Mouse (Mus musculus) mature B cell (primary cell): Measurements from ENCODE around the gene Cdr1.

ENCODE experiments used
- in situ Hi-C: fragments of 300-500 bp; cut with MboI; formaldehyde crosslinking; loops from 2 replicates; pipeline ENCODE4 v1.14.3; 2019

Cdr1 gene

GRCm38 (mm10) chrX:61185458-61185857 lies at the start of gene Cdr1:
Gene Cdr1, minus strand, starts transcription at chrX:61185558.
- in situ Hi-C loops: no loop called here

DNA sequence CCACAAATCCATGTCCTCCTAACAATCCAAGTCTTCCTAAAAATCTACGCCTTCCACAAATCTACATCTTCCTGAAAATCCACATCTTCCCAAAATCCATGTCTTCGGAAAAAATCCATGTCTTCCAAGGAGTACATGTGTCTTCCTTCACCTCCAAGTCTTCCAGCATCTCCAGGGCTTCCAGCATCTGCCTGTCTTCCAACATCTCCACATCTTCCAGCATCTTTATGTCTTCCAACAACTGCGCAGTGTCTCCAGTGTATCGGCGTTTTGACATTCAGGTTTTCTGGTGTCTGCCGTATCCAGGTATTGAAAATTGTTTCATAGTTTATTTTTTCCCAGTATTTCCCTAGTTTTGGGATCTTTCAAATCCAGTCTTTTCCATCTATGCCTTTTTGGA lies 511 bp upstream of the Cdr1 start:
- in situ Hi-C loops: no loop called here

DNA sequence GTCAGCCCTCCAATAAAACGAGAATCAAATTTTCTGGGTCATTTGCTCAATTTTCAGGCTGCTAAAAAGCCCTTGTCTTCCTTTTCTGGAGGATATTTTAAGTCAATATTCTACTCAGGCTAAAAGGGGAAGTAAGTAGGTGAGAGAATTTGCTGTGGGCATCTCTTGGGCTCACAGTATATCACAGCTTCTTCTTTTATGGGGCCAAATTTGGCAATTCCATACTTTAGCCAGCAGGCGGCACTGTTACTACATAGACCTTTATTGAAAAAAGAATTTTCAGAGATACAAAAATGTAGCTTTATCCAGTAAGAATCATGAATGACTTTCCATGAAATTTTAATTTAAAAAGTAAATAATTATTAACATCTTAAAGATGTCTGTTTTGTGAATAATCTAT lies 18.8 kb downstream of the Cdr1 start:
- in situ Hi-C loops: no loop called here

DNA sequence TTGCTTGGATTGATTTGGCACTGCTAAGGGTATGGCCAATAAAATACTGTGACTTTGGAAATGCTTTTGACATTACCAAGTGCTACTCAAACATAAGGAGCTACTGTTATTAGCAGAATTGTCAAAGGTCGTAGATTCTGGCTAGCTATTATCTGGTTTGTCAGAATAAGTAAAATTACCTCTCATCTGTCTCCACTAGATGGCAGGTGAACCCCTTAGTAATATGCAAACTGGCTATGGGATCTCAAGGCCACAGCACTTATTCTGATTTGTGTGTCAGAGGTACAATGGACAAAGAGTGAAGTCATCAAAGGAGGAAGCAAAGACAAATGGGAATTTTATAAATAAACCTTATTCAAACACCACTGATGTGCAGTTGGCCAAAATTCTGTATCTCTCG lies 24.1 kb downstream of the Cdr1 start:
- in situ Hi-C loops: no loop called here

- in situ Hi-C loops: no loop called here
These were observed 30.6 kb downstream of the Cdr1 start for GRCm38 (mm10) chrX:61154657-61155256.

DNA sequence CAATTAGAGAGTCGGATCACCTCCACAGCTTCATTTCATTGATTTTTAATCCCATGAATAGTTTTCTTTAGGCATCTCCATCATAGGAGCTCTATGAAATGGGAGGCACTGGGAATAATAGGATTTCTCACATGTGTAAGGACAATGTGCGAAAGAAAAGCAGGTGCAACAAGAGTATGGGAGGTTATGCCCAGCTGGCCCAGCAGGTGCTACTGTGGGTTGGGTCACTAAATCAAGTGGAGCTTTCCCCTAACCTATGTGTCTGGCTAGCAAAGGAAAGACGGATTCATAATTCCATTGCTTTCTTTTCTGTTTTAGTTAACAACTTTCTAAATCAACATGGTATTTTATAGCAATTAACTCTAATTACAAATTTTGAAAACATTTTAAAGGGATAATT lies 31.1 kb downstream of the Cdr1 start:
- in situ Hi-C loops: no loop called here

GRCm38 (mm10) chrX:61146569-61146968 lies 38.8 kb downstream of the Cdr1 start:
- in situ Hi-C loops: no loop called here

GRCm38 (mm10) chrX:61145416-61145815 lies 39.9 kb downstream of the Cdr1 start:
- in situ Hi-C loops: no loop called here

GRCm38 (mm10) chrX:61134592-61134991 lies 50.8 kb downstream of the Cdr1 start:
- in situ Hi-C loops: no loop called here
